Mouse (Mus musculus): ENCODE results near the gene Kif13a.
A peak's percentile ranks its signal among the peaks of the same experiment; 100 is the strongest.

Kif13a gene

DNA sequence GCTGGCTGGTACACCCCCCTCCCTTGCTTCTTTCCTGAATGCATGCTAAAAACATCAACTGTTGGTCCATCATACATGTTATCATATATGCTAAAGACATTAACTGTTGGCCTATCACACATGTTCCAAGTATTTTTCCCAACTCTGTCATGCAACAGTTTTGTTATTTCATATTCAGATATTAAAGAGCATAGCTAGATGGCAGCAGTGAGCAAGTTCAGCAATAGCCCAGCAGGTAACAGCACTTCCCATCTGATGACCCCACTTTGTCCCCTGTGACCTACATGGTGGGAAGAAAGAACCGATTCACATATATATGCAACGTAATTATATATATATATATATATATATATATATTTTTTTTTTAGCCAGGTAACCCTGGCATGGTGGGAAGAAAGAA, 91.1 kb downstream of the Kif13a start:
- DNase-seq (ENCODE audit: low spot score in 2 of 2) = no peak

DNA sequence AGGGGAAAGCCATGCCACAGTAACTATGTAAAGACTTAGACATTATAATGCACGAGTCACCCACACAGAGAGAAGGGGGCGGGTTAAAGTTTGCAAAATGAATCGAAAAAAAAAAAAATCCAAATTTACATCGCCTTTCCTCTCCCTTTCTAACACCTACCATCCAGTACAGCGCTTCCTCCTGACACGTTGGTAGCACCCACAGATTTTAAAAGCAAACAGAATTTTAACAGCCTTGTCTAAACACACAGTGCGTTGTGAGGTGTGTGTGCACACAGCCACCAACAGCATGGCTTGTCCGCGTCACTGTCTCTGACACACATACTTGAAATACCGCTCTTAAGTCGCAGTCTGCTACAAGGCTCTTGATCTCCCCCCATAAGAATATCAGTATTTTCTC, 94.3 kb downstream of the Kif13a start:
- no peak for DNase-seq (ENCODE audit: low spot score in 2 of 2)

DNA sequence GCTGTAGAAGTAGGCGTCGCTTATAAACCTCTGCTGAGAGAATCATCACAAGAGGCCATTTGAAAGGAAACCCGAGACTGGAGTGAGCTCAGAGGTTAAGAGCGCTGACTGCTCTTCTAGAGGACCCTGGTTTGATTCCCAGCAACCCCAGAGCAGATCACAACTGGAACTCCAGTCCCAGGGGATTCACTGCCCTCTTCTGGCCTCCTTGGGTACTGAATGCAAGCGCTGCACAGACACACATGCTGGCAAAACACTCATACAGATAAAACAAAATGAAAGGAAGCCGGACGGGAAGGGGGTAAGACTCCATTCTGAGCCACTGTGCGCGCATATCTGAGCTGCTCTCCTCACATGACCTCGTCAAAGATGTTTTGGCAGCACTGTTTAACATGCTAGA, 94.9 kb downstream of the Kif13a start:
- no peak for DNase-seq (ENCODE audit: low spot score in 2 of 2)

DNA sequence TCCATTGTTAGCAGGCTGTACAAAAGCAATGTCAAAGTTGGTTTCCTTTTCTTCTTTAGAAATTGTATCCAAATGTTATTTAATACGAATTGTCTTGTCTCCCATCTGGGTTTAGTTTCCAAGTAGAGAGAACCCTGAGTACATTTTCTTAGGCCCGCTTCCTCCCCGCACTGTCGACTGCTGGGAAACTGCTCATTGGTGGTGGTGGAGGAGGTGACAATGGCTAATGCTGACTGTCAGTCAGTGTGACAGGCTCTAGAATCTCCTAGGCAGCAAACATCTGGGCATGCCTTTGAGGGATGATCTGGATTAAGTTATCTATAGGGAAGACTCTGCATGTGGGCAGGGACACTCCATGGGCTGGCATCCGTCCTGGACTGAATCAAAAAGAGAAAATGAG, 96.1 kb downstream of the Kif13a start:
- no peak for DNase-seq (ENCODE audit: low spot score in 2 of 2)

DNA sequence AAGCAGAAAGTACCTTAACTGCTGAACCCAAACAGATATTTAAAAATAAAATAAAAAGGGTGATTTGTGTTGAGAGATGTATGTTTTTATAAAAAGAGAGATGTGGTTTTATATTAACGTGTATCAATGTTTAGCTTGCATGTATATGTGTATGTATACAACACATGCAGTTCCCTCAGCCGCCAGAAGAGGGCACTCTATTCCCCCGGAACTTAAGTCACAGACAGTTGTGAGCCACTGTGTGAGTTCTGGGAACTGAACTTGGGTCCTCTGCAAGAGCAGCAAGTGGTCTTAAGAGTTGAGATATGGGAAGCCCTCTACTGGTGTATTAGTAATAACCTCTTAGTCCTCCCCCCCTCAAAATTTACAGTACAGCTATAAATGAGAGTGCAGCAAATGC, 96.7 kb downstream of the Kif13a start:
- DNase-seq (ENCODE audit: low spot score in 2 of 2) = no peak

DNA sequence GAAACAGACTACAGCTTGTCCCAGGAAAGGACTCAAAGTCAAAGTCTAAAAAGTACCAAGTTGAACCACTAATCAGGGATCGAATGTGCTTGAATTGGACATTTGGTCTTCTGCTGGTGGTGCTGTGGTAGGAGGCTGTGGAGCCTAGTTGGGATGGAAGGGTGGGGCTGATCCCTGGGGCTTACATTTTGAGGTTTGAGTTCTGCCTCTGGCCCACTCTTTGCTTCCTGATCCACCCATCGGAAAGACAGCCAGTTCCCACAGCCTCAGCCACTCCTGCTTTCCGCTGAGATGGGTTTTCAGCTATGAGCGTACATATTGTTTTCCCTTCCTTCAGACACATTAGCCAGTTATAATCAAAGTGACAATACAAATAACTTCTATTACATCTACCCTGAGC, 106.4 kb downstream of the Kif13a start:
- DNase-seq (ENCODE audit: low spot score in 2 of 2) = no peak

DNA sequence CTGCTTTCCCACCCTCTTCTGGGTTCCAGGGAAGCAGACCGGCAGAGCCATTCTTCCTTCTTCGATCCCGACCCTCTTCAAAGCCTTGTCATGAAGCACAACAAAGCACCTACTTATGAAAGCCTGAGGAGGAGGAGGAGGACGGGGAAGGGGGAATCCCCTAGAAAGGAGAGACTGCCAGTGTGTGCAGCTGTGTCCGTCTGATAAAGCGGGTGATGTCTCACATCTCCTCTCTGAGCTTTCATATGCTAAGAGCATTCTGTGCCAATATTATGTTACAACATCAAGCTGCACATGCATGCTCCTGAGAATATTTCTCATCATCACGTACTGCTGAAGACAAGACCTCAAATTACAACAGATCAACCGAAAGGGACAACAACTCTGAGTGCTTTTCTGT, 107.5 kb downstream of the Kif13a start:
- no peak for DNase-seq (ENCODE audit: low spot score in 2 of 2)

DNA sequence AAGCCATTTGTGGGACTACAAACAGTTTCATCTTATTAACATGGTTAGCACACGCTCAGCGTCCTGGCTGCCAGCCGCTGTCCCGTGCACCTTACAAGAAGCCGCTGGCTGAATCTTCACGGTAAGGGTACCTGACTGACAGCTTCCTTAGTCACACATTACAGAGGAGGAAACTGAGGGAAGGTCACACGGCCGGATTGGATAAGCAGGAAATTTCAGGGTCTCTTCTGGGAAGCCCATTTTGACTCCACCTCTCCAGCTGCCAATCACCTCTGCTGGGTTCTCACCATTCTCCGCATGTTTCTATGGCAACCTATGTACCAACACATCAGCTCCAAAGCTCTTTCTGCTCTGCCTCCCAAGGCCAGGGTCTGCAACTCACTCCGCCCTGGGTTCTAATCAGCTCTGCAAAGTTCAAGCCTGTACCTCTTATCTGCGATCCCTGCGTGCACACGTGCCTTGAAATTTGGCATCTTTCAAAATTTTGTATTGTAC, 109.9 kb downstream of the Kif13a start:
- no peak for DNase-seq (ENCODE audit: low spot score in 2 of 2)

DNA sequence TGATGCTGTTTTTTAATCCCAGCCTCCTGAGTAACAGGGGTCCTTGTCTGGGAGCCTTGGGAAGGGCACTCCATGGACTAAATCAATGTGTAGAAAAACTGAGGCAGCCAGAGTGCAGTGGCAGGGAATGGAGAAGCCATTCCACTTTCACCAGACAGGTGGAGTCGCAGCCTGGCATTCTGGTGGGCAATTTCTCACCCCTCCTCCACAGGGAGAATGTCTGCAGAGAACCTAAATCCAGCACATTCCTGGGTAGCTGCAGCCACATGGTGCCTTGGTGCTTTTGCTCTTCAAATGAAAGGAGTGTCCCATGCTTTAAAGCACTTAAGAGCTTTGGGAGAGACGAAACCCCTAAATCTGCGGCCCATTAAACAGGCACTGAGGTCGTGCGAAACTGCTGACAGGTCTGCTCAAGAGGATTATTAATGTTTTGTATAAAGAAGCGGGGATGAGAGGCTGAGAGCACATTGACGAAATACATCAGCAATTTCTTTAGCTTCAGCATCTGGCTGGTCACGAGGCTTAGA, 110.4 kb downstream of the Kif13a start:
- no peak for DNase-seq (ENCODE audit: low spot score in 2 of 2)

DNA sequence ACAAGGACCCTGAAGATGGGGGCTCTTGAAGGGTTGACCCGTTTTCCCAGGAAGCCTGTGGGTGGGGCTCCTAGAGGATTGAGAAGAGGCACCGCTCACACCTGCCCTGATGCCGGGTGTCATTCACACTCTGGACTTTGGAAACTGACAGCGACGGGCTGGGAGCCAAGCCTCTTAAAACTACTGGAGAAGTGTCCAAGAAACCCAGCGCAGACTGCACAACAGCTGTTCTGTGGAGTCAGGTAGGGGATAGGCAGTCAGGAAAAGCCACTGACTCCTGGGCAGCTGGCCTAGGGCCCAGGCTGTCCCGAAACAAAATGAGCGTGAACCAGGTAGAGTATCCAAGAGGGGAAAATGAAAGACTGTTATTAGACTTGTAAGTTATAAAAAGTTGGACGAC, 111.3 kb downstream of the Kif13a start:
- DNase-seq (ENCODE audit: low spot score in 2 of 2) = no peak

DNA sequence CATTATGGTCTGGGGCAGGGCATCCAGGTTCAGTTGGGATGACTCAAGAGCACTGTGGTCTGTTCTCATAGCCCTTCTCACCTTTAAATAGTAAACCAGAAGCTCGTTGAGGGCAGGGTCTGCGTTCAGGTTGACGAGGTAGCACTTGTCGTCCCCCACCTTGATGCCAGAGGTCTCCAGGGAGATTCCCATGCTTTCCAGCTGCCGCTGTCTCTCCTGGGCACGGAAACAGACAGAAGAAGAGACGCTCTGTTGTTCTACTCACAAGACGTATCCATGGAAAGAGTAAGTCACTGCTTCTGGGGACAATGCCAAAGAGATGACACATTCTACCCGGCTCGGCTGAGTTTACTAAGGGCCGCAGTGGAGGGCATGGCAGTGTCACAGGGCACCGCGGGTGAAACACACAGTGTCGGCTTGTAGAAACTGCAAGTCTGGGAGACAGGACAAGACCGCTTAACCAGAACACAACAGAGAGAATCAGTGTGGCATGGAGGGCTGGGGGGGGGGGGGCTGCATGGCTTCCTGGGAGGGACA, 117.0 kb downstream of the Kif13a start:
- no peak for DNase-seq (ENCODE audit: low spot score in 2 of 2)

DNA sequence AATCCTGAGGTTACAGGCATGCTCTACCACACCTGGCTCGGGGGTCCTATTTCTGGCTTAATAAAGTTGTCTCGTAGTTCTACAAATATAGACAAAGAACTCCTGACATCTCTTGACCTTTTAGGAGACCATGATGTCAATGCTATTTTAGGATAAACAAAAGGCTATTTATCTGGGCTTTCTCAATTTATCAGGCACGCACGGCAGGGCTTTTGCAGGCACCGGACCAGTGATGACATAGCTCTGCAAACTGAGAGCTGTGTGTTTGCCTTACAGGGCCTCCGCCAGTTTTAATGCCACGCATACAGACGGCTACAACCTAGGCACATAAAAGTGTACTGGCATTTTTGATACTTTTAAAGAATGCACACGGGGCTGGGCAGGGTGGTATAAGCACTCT, 118.0 kb downstream of the Kif13a start:
- DNase-seq (ENCODE audit: low spot score in 2 of 2) = no peak

DNA sequence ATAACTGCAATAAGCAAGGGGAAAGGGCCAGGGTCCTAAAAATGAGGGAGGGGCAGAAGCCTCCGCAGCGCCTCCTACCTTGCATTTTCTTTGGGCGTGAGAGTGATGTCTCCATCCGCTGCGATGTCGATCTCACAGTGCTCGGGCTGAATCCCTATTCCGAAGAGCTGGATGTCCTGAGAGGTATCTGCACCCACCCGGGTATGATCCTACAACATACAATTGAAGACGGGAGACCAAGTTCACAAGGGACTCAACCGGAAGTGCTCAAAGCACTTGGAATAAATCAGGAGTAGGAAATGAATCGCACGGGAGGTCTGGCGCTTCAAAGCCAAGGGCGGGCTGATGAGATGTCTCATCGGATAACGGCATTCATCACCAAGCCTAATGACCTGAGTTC, 119.1 kb downstream of the Kif13a start:
- no peak for DNase-seq (ENCODE audit: low spot score in 2 of 2)

DNA sequence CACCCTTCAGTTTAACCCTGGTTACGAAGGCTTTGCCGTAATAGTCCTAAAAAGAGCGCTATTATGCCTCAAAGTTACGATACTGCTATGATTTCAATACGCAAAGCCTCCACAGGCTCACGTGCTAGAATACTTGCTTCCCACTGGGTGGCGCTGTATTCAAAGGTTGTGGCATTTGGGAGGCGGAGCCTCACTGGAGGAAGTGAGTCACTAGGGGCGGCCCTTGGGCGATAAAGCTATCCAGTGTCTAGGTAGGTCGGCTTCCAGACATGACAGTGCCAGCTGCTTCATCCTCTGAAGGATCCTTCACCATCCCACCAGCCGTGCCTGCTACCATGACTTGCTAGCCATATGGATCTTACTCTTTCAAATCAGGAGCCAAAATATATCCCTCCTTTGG, 119.6 kb downstream of the Kif13a start:
- DNase-seq (ENCODE audit: low spot score in 2 of 2) = no peak

DNA sequence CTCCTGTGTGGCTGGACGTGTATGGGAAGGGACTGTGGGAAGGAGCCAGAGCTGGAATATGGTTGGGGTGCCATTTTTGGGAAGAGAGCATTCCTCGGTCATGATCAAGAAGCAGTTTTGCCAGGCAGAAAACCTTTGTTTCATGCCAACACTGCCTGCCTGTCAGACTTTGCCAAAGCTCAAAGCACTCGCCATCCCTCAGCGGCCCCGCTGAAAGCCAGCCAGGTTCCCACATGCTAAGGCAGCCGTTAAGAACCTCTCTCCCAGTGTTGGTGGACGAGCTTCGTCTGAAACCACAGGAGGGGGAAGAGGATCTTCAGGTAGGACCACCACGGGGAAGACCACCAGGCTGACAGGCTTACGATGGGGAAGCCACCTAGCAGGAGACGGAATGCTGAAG, 121.8 kb downstream of the Kif13a start:
- DNase-seq (ENCODE audit: low spot score in 2 of 2) = no peak

DNA sequence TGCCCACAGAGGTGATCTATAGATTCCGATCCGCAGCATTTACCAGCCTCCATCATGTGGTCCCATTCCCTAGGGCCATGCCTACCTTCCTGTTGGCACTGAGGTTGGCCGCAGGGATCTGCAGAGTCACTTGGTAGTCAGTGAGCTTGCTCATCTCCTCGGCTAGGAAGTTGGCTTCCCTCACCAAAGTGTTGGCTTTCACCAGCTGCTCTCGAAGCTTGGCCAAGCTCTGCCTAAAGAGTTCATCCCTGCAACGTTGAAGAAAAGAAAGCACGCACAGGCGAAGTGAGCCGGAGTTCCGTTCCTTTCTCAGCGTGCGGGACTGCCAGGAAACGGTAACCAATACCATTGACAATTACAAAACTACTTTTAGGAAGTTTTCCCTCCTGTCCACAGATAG, 128.5 kb downstream of the Kif13a start:
- no peak for DNase-seq (ENCODE audit: low spot score in 2 of 2)

DNA sequence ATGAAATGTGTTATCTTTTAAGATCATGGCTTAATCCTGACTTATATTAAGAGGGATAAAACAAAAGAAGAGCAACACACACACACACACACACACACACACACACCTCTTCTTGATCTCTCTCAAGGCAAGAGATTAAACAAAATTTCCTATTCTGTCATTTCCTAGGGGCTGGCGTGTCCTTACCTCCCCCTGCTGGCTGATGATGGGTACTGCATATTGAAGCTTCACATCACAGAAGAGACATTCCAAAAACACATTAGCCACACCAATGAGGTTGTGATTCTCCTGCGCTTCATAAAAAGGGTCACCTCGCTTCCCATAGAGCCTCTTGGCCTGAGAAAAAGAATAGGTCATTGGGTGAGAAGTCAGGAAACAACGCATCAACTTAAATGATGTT, 131.5 kb downstream of the Kif13a start:
- peak in 1 of 2 experiments; percentile 49 for DNase-seq (ENCODE audit: low spot score in 2 of 2)

DNA sequence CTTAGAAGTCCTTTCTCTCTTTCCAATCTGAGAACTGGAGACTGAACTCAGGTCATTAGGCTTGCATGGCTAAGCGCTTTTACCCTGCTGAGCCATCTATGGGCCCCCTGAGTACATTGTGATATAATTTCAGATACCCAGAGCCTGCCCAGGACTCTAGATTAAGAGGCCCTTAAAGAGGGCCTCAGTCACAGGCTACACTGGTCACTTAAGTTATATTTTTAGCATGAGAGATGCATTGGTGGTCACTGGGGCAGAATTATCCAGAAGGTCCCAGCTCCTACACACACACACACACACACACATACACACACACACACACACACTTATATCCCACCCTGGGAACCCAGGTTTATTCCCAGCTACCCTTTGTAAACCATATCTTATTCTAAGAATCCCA, 133.3 kb downstream of the Kif13a start:
- no peak for DNase-seq (ENCODE audit: low spot score in 2 of 2)

DNA sequence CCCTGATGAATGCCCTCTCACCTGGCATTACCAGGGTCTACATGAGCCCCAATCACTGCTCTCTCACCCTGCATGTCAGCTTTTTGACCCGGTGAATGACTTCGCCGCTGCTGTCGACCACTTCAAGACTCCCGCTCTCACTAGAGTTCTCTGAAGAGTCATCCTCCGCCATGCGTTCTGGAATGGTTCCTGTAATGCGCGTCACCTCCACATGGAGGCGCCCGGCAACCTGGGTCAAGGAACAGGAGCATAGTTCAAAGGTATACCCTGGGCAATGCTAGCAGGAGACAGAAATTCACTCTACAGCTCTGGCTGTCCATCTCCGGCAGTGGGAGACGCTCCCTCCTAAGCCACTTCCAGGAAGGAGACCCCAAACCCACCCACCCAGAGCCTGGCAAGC, 135.8 kb downstream of the Kif13a start:
- no peak for DNase-seq (ENCODE audit: low spot score in 2 of 2)

DNA sequence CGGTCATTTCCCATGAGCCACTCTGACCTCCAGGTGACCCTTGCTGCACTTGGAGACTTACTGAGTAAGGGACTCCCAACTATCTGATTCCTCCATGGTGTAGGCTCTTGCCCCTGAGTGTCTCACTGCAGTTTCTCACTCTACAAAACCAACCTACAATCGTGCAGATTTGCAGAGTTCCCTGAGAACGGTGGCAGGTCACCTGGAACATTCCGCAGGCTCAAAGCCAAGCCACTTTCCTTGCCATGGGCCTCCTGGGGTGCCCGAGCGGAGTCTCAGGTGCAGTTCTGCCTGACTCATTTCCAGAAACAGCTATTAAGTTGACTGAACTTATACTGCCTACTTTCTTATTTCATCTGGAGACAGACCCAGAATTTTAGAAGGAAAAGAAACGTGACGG, 141.2 kb downstream of the Kif13a start:
- DNase-seq (ENCODE audit: low spot score in 2 of 2) = no peak

DNA sequence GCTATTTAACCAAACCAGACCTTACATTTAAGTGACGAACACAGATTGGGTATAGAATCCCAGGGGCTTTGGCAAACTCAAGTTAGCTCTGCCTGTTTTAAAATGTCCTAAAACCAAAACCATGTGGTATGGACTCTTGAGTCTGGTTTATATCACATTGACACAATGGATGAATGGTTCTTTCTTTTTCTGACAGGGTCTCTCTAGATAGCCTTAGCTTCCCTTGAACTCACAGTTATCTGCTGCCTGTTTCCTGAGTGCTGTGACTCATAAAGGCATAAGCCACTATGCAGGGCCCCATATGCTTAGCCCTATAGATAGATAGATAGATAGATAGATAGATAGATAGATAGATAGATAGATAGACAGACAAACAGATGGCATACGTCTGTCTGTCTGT, 142.8 kb downstream of the Kif13a start:
- DNase-seq (ENCODE audit: low spot score in 2 of 2) = no peak

DNA sequence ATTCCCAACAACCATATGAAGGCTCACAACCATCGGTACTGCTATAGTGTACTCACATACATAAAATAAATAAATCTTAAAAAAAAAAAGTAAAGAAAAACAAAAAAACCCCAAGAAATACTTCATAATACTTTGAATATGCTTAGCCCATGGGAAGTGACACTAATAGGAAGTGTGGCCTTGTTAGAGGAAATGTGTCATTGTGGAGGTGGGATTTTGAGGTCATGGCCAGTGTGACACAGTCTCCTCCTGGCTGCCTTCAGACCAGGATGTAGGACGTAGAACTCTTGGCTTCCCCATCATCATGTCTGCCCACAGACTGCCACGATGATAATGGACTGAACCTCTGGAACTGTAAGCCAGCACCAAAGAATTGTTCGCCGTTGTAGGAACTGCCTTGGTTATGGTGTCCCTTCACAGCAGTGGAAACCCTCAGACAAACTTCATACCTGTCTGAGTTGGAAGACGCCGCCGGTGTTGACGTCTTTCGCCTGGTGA, 143.6 kb downstream of the Kif13a start:
- DNase-seq (ENCODE audit: low spot score in 2 of 2) = no peak

DNA sequence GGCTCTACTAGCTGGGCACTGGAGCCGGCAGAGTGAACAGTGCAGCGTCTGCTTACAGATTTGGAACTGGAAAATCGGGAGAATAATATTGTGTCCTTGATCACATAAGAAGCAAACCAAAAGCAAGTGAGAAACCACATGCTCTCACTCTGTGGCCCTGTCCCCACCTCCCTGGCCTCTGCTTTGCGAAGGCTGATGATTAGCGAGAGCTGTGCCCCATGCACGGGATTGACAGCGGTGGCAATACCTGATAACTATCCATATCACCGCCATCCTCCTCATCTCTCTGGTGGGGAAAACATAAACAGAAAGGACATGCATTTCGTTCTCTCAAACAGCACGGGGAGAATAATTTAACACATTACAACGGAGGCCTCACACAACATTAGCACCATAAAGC, 149.3 kb downstream of the Kif13a start:
- DNase-seq (ENCODE audit: low spot score in 2 of 2) = no peak

DNA sequence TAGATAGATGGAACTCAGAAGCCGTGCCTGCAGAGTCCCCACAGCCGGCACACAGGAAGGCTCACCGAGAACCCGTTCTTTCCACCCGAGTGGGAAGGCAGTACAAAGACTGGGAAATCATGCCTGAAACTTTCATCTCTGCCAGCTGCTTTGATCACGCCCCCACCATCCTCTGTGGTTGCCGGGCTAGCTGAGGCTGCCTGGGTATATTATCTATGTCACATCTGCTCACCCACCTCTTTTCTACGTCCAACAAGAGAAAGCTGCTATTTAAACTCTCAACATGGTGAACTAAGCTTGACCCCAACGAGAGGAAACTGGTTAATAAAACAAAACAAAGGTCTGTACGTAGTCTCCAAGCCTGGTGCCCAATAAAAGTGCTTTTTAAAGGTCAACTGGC, 149.8 kb downstream of the Kif13a start:
- peak; percentile 26 to 30 for DNase-seq (ENCODE audit: low spot score in 2 of 2)
